Mouse (Mus musculus) cerebellum, adult 11 months (tissue): ENCODE data around the gene Il33.
A peak's percentile ranks its signal among the peaks of the same experiment; 100 is the strongest.

Experiments used
- DNase-seq: peaks from one replicate; pipeline ENCODE4 v3.0.0; 2022

The Il33 gene

DNA sequence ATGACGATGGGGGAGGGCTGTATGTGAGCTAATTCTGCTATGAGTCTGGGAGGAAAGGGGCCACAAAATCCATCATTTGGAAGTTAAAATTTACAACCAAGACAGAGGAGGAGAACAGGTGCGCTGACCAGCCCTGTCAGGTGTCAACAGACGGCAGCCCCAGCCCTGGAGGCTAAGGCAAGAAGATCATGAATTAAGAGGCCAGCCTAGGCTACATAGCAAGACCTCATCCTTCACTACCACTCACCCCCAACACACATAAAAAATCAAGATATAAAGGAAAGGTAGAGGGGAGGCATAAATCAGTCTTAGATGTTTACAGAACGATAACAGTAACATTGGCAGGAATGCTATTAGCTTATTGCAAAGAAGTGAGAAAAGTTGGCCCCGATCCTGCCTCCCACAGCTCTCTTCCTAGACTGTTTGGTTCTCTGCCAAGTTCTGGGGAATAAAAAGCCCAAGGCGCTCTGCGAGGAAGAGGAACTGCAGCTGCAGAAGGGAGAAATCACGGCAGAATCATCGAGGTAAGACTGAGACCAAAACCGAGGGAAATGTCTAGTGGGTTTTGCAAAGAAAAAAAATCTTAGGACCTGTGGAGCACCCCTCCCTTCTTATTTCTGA is at the start of gene Il33:
Gene Il33, plus strand, starts transcription at position 477 of the 621 bp plus-strand sequence.
- peak; percentile 8 for DNase-seq

DNA sequence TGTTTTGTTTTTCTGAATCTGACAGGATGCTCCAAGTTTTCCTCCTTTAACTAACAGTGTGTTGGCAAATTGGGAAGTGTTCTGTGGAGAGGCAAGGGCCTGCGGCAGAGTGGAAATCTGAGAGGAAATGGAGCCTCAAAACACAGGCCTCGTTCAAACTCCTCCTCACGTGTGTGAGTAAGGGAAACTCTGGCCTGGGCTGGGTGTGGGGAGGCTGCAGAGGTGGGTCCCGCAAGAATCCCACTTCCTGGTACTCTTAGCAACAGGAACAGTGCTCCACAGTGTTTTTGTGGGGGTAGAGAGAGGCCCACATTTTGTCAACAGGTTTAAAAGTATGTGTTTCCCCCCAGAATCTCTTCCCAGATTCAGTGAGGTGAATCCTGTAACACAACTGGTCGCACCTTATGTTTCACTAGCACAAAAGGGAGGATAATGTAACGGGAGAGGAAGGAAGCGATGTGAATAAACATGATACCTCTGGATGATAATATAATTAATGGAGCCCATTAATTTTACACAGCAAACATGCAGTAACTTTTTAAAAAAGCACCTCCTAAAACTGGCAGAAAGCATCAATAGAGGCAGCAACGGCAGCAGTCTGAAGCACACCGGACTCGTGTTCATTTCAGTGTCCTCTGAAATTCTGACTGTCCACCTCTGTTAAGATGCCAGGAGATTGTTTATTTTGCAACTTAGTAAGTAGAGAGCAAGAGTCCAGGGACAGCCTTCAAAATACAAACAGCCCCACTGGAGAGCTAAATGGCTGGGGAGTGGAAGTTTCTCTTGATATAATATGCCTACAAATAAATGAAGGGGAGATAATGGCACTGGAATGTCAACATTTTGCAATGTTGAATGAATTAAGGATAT is 47.3 kb upstream of the Il33 start:
- no peak for DNase-seq

DNA sequence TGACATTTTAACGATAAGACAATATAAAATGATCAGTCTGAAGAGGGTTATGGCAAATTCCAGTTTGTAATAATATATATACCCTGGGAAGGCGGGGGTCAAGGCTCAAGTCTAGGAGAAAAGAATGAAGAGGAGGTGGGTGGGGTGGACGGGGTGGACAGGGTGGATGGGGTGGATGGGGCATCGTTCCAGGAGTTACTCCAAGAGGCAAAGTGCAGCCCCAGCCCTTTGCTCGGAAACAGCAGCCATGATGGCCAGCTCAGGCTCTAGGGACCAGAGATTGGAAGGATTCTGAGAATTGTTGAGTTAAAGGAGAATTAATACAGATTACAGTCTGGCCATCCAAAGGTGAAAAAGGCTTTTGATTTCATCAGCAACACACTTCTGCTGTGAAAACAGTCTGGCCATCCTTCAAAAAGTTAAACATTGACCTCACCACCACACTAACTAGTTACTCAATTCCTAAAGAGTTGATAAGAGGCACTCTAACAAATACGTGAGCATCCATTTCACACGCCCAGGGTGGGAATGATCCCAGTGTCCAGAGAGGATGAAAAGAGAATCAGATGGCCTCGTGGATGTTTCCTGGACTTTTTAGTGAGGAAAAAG is 45.9 kb upstream of the Il33 start:
- DNase-seq: no peak

DNA sequence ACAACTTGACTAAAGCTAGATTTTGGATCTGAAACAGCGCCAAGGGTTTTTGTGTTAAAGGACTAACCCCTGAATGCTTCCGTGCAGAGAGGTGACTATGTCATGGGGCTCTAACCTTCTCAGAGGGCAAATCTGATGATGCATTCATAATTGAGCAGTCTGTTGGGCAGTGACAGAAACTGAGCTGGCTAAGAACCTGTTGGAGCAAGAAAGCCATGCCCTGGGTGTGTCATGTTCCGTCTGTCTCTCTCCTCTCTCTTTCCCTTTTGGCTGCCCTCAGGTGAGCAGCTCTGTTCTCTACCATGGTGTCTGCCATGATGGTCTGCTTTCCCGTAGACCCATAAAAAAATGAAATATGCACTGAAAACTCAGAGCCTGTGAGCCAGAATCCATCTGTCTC is 44.0 kb upstream of the Il33 start:
- DNase-seq: no peak

DNA sequence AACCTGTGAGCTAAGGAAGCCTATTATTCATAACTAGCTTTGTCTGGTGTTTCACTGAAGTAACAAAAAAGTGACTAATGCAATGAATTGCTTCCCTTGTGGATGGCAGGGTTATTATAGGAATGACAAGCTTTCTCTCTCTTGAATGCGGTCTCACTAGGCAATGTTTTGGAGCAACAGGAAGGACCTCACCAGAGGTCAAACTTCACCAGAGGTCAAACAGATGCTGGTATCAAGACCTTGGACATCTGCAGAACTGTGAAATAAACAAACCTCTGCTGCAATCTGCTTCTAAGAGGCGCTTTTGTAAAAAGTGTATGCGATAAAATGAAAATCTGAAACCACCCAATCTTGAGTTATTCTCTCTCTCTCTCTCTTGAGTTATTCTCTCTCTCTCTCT is 42.2 kb upstream of the Il33 start:
- DNase-seq: no peak

DNA sequence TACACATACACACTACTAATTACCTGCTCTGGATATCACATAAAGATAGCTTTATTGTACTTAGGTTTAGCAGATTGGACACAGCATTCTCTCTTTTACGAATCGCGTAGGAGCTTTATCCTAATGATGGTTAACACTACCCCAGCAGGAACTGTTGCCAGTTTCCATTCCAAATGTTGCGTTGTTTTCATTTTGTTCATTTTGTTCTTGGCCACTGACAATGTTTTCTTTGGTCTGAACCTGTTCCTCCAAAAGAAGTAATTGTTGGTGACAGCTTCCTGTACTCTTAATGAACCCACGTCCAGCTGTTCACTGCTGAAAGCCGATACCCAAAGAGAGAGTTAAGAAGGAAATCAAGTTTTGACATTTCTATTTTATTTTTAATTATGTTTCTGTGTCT is 39.4 kb upstream of the Il33 start:
- no peak for DNase-seq

DNA sequence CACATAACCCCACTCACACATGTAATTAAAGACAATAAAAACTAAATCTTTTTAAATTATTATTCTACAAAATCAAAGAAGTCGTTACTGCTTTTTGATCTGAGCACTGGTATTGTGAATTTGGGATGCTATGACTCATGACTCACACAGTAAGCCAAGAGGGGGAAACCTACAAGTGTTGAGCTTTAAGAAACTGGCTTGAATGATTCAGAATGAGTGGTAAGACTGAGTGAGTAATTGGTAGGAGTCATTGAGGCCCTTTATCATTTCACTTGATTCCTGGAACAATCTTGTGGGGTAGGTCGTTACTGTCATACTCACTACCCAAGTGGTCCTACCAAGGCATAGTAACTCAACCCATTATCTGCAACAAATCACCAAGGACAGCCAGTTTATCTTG is 37.4 kb upstream of the Il33 start:
- DNase-seq: no peak

DNA sequence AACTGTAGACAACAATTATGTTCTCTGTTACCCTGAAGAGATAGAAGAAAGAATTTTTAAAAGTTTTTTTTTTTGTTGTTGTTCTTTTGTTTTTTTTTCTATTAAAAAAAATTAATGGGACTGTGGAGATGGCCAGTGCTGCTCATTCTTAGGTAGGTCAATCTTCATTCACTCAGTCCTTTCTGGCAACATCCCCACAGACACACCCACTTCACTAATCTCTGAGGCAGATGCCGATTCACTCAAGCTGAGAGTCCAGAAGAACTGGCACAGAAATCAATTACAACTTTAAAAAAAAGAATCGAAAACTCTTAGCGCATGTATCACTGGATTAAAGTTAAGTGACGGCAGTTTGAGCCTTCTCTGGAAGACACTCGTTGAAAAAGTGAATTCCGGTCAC is 36.0 kb upstream of the Il33 start:
- DNase-seq: no peak

DNA sequence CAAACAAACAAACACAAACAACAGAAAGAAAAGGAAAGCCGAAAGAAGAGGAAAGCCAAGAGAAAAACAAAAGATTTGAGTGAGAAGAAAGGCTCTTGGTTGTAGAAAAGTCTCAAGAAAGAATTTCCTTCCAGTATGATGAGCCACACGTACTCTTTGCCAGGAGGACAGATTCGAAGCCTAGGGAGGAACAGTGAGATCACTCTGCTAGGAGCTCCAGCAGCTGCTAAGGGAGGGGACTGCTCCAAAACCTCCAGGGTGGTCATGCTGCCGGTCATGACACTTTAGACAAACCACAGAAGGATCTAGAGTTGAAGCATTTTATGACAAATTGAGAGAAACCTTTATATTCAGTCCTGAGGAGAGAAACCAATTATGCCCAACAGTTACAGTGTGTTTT is 32.9 kb upstream of the Il33 start:
- no peak for DNase-seq

DNA sequence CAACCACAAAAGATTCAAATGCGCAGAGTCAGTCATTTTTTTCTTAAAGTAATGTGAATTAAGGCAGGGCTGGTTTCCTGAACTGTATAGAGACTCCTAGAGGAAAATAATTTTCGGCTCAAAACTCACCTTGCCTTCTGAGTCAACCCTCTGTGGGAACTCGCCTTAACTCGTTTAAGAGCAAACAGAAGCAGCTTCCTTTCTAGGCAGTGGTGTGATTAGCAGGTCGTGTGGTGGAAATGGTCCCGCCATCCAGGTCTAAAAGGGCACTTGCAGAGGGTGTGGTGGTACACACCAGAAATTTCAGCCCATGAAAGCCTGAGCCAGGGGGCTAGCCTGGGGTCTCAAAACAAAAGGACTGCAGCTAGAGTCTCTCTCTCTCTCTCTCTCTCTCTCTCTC is 32.1 kb upstream of the Il33 start:
- no peak for DNase-seq

DNA sequence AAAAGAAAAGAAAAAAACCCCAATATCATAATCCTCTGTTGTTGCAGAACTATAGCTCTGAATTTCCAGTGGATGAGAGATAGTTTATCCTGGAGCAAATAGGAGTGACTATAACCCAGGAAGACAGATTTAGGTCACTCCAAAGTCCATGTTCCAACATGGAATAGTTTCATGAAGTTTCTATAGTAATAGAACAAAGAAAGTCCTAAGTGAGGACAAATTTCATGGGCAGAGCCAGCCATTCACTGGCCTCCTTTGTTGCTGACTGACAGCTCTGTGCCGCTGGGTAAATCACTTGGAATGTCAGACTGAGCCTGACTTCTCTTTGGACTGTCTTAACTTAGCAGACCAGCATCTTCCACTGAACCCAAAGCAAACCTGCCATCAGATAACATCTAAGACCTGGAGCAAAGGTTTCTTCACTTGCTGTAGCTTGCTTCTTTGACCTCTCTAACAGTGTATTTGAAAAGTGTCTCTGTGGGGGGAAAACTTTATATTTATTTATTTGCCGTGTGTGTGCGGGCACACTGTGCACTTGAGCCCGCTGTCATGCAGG is 31.1 kb upstream of the Il33 start:
- DNase-seq: no peak

DNA sequence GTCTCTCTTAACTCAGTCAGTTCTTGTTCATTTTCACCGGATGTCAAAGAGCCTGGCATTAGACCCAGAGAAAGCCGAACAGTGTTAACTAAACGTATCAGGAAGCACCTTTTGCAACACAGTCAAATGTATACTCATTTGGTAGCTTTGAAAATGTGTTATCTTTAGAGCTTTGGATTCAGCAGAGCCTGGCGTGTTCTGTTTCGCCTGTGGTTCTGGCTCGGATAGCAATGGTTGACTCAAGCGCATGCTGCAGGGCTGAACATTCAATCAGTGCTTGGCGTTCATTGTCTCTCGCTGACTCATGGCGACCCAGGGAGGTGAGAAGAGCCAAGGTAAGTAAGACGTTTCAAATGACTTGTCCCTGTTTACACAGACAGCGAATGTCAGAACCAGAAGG is 30.5 kb upstream of the Il33 start:
- no peak for DNase-seq

DNA sequence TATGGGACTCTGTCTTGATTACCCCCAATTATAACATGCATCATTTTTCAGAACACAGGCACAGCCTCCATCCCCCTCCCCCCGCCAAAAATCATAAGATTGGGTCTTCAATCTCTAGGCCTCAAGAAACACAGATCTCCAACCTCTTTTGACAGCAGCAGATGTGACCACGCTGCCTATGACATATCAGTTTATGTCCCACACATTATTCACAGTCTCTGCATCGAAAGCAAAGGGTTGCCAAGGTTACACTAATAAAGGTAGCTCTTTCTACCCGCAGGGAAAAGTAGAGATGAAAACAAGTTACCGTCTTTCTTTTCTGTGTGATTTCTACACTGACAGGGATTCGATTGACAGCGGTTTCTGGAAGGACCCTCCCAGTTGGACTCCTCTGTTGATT is 29.9 kb upstream of the Il33 start:
- DNase-seq: no peak

DNA sequence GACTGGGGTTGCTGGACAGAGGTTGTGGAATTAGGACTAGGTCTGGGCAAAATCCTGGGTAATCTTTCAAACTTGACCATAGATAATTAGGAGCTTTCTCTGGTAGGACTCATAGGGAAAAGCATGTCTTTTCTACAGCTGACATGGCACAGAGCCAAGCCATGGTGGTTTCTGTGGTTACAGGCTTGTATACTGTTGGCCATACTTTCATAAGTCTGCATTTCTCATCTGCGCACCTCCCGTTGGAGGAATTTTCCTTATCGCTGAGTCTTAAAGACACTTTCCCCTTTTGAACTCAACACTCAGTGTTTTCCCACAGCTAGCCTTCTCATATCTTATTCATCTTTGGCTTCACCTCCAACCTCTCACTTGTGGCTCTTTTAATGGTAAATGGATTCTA is 24.6 kb upstream of the Il33 start:
- no peak for DNase-seq

DNA sequence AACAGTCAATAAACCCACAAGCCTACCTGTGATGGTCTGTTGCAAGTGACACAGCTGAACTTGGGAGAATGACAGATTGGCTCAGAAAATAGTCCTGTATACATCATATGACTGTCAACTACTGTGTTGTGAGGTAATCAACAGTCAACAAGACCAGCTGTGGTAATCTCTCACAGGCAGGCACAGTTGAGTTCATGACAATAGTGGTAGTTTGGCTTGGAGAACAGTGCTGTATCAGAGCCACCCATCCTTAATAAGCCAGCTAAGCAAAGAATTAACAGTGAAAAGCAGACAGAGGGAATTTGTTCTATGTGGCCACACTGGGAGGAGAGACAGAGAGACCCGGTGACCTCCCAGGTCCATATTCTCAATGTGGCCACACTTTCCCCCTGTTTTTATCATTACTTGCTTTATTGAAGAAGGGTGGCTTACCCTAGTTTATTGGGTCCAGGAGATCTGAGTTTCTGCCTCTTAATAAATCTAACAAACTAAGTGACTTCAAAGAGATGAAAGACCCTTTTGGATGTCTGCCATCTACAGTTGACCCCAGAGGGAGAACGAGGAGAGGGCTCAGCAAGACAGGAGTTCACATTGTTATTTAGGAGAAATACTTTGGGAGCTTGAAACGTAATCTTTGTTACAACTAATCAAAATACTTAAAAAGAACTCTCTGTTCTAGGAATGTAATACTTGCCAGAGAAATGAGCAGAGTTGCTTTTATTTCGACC is 22.4 kb upstream of the Il33 start:
- DNase-seq: no peak

DNA sequence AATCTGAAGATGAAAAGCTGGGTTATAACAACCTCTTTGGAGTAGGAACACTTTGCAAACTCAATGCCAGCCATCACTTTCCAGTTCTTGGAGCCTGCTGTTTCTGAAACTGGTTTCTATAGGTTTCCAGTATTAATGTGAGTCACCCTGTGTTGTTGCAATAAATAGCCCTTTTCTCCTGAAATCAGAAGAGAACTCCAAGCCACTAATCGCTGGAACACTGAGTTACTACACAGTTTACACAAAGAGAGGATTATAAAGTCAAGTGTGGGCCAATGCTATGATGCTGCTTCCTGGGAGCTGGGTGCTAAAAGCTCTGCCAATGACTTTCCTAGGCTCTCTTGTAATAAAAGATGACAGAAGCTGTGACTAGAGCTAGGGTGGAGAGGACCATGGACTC is 19.0 kb upstream of the Il33 start:
- DNase-seq: no peak

DNA sequence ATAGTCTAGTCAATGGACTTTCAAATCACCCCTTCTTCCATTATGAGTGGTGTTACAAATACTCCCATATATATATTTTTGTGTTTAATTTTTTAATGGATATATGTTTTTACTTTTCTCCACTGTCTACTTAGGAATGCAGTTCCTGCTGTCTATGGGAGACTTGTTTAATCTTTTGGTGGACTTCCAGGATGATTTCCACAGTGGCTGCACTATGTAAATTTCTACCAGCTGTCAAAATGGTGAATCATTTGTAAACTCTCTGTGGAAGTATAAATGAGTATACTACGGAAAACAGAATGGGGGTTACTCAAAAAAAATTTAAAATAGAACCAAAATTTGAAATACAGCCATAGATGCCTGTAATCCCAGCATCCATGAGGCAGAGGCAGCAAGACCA is 15.7 kb upstream of the Il33 start:
- no peak for DNase-seq

DNA sequence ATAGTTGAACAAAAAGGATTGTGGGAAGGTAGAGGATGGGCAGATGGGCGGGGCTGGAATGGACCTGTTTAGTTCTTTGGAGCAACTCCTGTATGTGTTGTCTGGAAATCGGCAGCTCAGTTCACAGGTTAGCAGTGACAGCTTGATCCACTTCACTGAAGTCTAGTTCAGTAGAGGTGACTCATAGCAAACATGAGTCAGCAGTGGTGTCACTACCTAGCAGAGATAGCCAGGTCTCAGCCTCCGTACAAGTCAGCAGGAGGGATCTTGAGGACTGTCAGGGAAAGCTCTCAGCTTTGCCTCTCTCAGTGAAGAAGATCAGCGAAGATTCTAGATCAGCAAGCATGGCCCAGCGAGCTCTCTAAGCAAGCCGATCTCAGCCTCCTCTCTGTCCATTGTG is 13.0 kb upstream of the Il33 start:
- DNase-seq: no peak

DNA sequence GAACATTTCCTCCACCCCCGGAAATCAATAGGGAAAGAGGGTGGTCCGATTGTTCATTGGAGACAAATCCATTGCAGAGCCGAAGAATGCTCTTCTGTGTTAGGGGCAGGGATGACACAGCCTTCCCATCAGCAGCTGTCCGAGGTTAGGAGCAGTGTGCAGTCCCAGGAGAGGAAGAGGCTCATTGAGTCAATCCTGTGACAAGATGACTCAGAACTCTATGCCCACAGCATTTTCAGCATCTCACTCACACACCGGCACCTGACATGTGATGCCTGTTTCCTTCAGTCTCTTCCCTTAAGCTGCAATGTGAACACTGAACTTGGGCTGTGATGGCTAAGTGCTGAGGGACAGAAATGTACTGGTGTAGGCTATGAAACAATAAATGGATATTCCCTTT is 7.5 kb upstream of the Il33 start:
- no peak for DNase-seq

DNA sequence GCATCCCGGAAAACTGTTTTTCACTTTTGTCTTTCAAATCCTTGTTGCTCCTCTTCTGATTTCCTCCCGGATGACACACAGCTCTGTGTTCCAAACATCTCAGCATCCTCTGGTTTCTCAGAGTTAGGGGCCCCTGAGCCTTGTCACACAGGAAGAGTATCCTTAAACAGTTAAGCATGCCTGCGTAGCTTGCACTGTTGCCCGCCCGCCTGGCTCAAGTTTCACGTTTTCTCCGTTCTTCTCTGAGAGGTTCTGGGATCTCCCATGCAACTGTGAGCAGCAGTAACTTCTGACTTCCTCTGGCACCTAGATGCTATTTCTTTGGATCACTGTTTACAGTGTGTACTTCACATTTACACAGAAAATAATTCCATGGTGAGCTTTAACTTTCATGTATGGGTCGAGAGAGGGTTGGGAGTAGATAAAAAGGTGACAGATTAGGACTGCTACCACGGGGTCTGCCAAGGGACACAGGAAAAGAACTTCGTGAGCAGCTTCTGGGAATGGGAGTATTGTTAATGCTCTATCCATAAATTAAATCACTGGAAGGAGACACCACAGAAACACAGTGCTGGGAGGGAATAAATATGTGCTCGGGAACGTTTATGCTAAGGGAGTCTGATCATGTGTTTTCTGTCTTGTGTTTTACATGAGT is 1.3 kb downstream of the Il33 start:
- DNase-seq: no peak

DNA sequence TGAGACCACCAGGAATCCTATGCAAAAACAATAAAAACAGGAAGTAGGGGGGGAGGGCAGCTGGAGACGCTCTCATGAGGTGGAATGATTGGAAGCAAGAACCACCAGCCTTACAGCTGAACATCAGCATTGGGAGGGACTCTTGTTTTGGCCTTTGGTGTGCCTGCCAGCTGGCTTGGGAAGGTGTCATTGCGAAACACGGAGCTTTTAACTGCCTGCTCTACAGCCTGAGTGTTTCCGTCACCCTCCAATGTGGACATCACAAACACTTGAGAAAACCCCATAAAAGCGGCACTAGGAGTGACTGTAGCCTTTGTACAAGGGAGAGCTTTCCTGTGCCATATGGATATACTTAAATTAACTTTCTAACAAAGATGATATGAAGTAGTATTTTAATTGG is 5.4 kb downstream of the Il33 start:
- no peak for DNase-seq

DNA sequence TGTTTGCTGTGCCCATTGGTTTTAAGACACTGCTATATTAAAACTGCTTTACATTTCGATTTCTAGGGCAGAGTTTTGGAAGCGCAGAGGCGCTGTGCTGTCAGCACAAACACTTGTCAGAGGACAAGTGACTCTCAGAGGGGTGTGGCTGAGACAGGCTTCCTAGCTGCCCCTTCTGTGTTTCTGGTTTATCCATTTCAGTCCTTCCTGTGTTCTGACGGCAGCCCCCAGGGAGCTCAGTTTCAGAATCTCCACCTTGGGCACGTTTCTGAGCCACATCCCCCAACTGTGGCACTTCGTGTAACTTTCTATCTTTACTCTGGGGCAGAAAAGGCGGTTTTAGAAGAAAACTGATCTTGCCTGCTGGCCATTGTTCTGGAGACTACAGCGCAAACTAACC is 12.5 kb downstream of the Il33 start:
- no peak for DNase-seq

DNA sequence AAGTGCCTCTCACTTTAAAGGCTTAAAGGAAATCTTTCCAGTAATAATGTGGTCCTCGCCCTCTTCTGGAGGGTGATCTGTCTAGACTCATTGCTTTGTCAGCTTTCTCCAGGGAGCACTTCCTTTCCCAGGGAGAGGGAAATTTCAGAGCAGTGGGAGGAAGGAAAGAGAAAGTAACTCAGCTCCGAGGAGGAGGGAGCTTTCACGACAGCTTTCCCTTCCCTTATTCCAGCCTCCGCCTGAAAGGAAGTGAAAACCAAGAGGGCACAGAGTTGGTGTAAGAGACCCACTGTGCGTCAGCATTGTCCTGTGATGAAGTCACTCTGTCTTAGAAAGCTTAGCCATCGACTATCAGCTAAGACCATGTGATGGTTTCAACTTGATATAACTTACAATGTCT is 15.3 kb downstream of the Il33 start:
- DNase-seq: no peak
